Mouse (Mus musculus) inflammation-experienced regulatory T-cells, adult 6 months (primary cell): ENCODE measurements around the gene Mtfr2. TPM values are rescaled to one million over a fixed set of nuclear protein-coding genes. Genes with fewer than 3 reads are reported as not detected.
A peak's percentile ranks its signal among the peaks of the same experiment; 100 is the strongest.

Experiments used
- ATAC-seq: one replicate; pipeline ENCODE4 v1.8.0; 2017
- polyA plus RNA-seq, 3 experiments: library from polyadenylated mRNA; unstranded; fragments of 100-300 nt; shearing (Covaris generic); gene quantifications; one replicate each; pipeline ENCODE4 v1.2.1; 2017

Mtfr2 gene
- polyA plus RNA-seq, 3 experiments from 2014 or later = 0.54 to 2.6 (median 0.98) TPM

- ATAC-seq = no peak
These were observed 31.6 kb downstream of the Mtfr2 start for GRCm38 (mm10) chr10:20379071-20379735.

- no peak for ATAC-seq
These were observed 33.2 kb downstream of the Mtfr2 start for GRCm38 (mm10) chr10:20380798-20381197.

- no peak for ATAC-seq
These were observed 33.8 kb downstream of the Mtfr2 start for GRCm38 (mm10) chr10:20381352-20381751.

GRCm38 (mm10) chr10:20382807-20383419 is 35.3 kb downstream of the Mtfr2 start:
- no peak for ATAC-seq

GRCm38 (mm10) chr10:20390568-20390967 is 43.0 kb downstream of the Mtfr2 start:
- ATAC-seq = no peak

- no peak for ATAC-seq
These were observed 47.2 kb downstream of the Mtfr2 start for GRCm38 (mm10) chr10:20394815-20395214.

GRCm38 (mm10) chr10:20395778-20396177 is 48.2 kb downstream of the Mtfr2 start:
- ATAC-seq = no peak

- ATAC-seq = peak; percentile 46
These were observed 50.7 kb downstream of the Mtfr2 start for GRCm38 (mm10) chr10:20398224-20398623.

GRCm38 (mm10) chr10:20398641-20399390 is 51.2 kb downstream of the Mtfr2 start:
- ATAC-seq = no peak

- ATAC-seq = no peak
These were observed 52.8 kb downstream of the Mtfr2 start for GRCm38 (mm10) chr10:20400406-20400805.

GRCm38 (mm10) chr10:20402941-20403340 is 55.4 kb downstream of the Mtfr2 start:
- no peak for ATAC-seq

- no peak for ATAC-seq
These were observed 57.9 kb downstream of the Mtfr2 start for GRCm38 (mm10) chr10:20405471-20405870.

GRCm38 (mm10) chr10:20408336-20408735 is 60.8 kb downstream of the Mtfr2 start:
- ATAC-seq = no peak

GRCm38 (mm10) chr10:20409181-20409580 is 61.6 kb downstream of the Mtfr2 start:
- ATAC-seq = no peak

Other genes starting within 250 kb of the Mtfr2 start
- gene Map7, start 199.3 kb upstream of the Mtfr2 start, polyA plus RNA-seq = 1 to 10 TPM; 2.0 to 6.1 (median 5.4) TPM
- gene Bclaf1, start 35.3 kb upstream of the Mtfr2 start, polyA plus RNA-seq = 100 to 1,000 TPM; 132 to 233 (median 189) TPM